Mouse (Mus musculus) cerebellum, adult (tissue): ENCODE measurements around the gene Rbm34.
"Not testable (repeated sequence)": the region's sequence is repeated elsewhere in the genome, so short reads cannot be mapped to it uniquely, and the experiment has no call there.

Source experiments
- ATAC-seq: cut with Nextera tagmentation; 2 replicates; pipeline ENCODE4 v1.9.2; 2017; ENCODE audit warnings: mild to moderate bottlenecking, moderate library complexity, mixed read lengths; ENCODE audit not compliant: insufficient number of reproducible peaks, low FRiP score, low TSS enrichment

The Rbm34 gene

GRCm38 (mm10) chr8:126921432-126921831 is 49.4 kb downstream of the Rbm34 start:
- no peak for ATAC-seq

GRCm38 (mm10) chr8:126920845-126921244 is 50.0 kb downstream of the Rbm34 start:
- peak; percentile 95 for ATAC-seq

- ATAC-seq, result no peak
Observed at GRCm38 (mm10) chr8:126920386-126920785, 50.5 kb downstream of the Rbm34 start.

- no peak for ATAC-seq
Observed at GRCm38 (mm10) chr8:126919703-126920102, 51.2 kb downstream of the Rbm34 start.

GRCm38 (mm10) chr8:126919255-126919654 is 51.6 kb downstream of the Rbm34 start:
- no peak for ATAC-seq

- ATAC-seq, result no peak
Observed at GRCm38 (mm10) chr8:126918356-126918755, 52.5 kb downstream of the Rbm34 start.

- ATAC-seq, result no peak
Observed at GRCm38 (mm10) chr8:126917179-126917905, 53.5 kb downstream of the Rbm34 start.

- no peak for ATAC-seq
Observed at GRCm38 (mm10) chr8:126916611-126917010, 54.3 kb downstream of the Rbm34 start.

- no peak for ATAC-seq
Observed at GRCm38 (mm10) chr8:126914609-126915375, 56.1 kb downstream of the Rbm34 start.

- not testable (repeated sequence) for ATAC-seq
Observed at GRCm38 (mm10) chr8:126914107-126914490, 56.8 kb downstream of the Rbm34 start.

- ATAC-seq, result 0 out of 2 replicates have a peak, but pooled peaks have one; percentile 20
Observed at GRCm38 (mm10) chr8:126913241-126914106, 57.4 kb downstream of the Rbm34 start.

- no peak for ATAC-seq
Observed at GRCm38 (mm10) chr8:126909371-126909802, 61.5 kb downstream of the Rbm34 start.

GRCm38 (mm10) chr8:126908805-126909204 is 62.1 kb downstream of the Rbm34 start:
- ATAC-seq, result no peak

- no peak for ATAC-seq
Observed at GRCm38 (mm10) chr8:126907968-126908367, 62.9 kb downstream of the Rbm34 start.

GRCm38 (mm10) chr8:126907374-126907773 is 63.5 kb downstream of the Rbm34 start:
- ATAC-seq, result no peak

GRCm38 (mm10) chr8:126905387-126905786 is 65.5 kb downstream of the Rbm34 start:
- no peak for ATAC-seq

GRCm38 (mm10) chr8:126903927-126904326 is 66.9 kb downstream of the Rbm34 start:
- no peak for ATAC-seq

- no peak for ATAC-seq
Observed at GRCm38 (mm10) chr8:126903224-126903895, 67.5 kb downstream of the Rbm34 start.

- no peak for ATAC-seq
Observed at GRCm38 (mm10) chr8:126901612-126902011, 69.3 kb downstream of the Rbm34 start.

- no peak for ATAC-seq
Observed at GRCm38 (mm10) chr8:126901049-126901448, 69.8 kb downstream of the Rbm34 start.
